Mouse (Mus musculus) midbrain, embryonic 11.5 days (tissue): ENCODE results near the gene Acsf2. TPM values are rescaled to one million over a fixed set of nuclear protein-coding genes. Genes with fewer than 3 reads are reported as not detected.

Source experiments
- ATAC-seq: fragments of 200-750 bp; cut with Nextera tagmentation; 2 replicates; pipeline ENCODE4 v1.8.0; 2017; ENCODE audit warnings: moderate TSS enrichment, moderate library complexity; ENCODE audit not compliant: low FRiP score
- DNase-seq: peaks from one replicate; pipeline ENCODE4 v3.0.0; 2015; ENCODE audit warnings: low spot score; ENCODE audit errors: missing footprints
- H3K27ac ChIP-seq: fragments of 300-500 bp; sonication (generic); 2 replicates; pipeline ENCODE4 v1.5.1; 2014; ENCODE audit warnings: low read depth, low read length
- H3K27me3 ChIP-seq: fragments of 300-500 bp; sonication (generic); 2 replicates; pipeline ENCODE4 v1.6.1; 2014; ENCODE audit warnings: mild to moderate bottlenecking, low read length, moderate library complexity, mixed read lengths; ENCODE audit not compliant: control insufficient read depth, insufficient read depth
- H3K36me3 ChIP-seq: fragments of 300-500 bp; sonication (generic); 2 replicates; pipeline ENCODE4 v1.6.1; 2014; ENCODE audit warnings: mild to moderate bottlenecking, low read length, moderate library complexity, mixed read lengths; ENCODE audit not compliant: control insufficient read depth, insufficient read depth
- H3K4me1 ChIP-seq: fragments of 300-500 bp; sonication (generic); 2 replicates; pipeline ENCODE4 v1.6.1; 2014; ENCODE audit warnings: low read length; ENCODE audit not compliant: control insufficient read depth, insufficient read depth
- H3K4me2 ChIP-seq: fragments of 300-500 bp; sonication (generic); 2 replicates; pipeline ENCODE4 v1.6.1; 2014; ENCODE audit warnings: mild to moderate bottlenecking, moderate library complexity
- H3K4me3 ChIP-seq: fragments of 300-500 bp; sonication (generic); 2 replicates; pipeline ENCODE4 v1.5.1; 2014; ENCODE audit warnings: low read depth, low read length
- H3K9ac ChIP-seq: fragments of 300-500 bp; sonication (generic); 2 replicates; pipeline ENCODE4 v1.6.1; 2014; ENCODE audit warnings: low read length
- H3K9me3 ChIP-seq: fragments of 300-500 bp; sonication (generic); 2 replicates; pipeline ENCODE4 v1.6.1; 2016; ENCODE audit warnings: low read length; ENCODE audit not compliant: control insufficient read depth
- WGBS: fragments of 180-500 bp; shearing (Covaris S2); extraction: QIAGEN DNeasy Blood & Tissue Kit; methylation state at CpG from one replicate; pipeline ENCODE4 v1.1.7; 2014; 5-methylcytosine and 5-hydroxymethylcytosine counted together
- polyA plus RNA-seq: library from polyadenylated mRNA; unstranded; fragments of >200 nt; fragmentation: Nextera tagmentation; extraction: Ambion mirVana; gene quantifications from 2 replicates; pipeline ENCODE4 v1.2.1, GENCODE M21; 2014

Gene Acsf2
- polyA plus RNA-seq, 1 experiment from 2014 or later: 4.9 TPM

GRCm38 (mm10) chr11:94580111-94580740 is 21.4 kb downstream of the Acsf2 start:
- ATAC-seq: no peak
- H3K9me3 ChIP-seq: no peaks in the 10 kb centered on the region
- H3K27ac ChIP-seq: no peak overlapping the region
- H3K4me3 ChIP-seq: no peak overlapping the region
- no peak overlapping the region for H3K9ac ChIP-seq
- no peak for DNase-seq
- no peaks in the 10 kb centered on the region for H3K27me3 ChIP-seq
- H3K36me3 ChIP-seq: no peaks in the 10 kb centered on the region
- 91% methylated on average over 5 of the region's 5 CpGs for WGBS
- no peaks in the 10 kb centered on the region for H3K4me1 ChIP-seq
- no peak overlapping the region for H3K4me2 ChIP-seq

GRCm38 (mm10) chr11:94576361-94576760 is 25.3 kb downstream of the Acsf2 start:
- no peak overlapping the region for H3K27ac ChIP-seq
- 87% methylated on average over 9 of the region's 9 CpGs for WGBS
- H3K9me3 ChIP-seq: no peaks in the 10 kb centered on the region
- H3K36me3 ChIP-seq: no peaks in the 10 kb centered on the region
- ATAC-seq (no peak), DNase-seq (no peak)
- no peaks in the 10 kb centered on the region for H3K4me1 ChIP-seq
- H3K9ac ChIP-seq: no peak overlapping the region
- H3K4me3 ChIP-seq: no peak overlapping the region
- no peak overlapping the region for H3K4me2 ChIP-seq
- no peaks in the 10 kb centered on the region for H3K27me3 ChIP-seq

- H3K9me3 ChIP-seq: no peaks in the 10 kb centered on the region
- no peak overlapping the region for H3K4me3 ChIP-seq
- H3K27ac ChIP-seq: no peak overlapping the region
- no peaks in the 10 kb centered on the region for H3K36me3 ChIP-seq
- H3K27me3 ChIP-seq: no peaks in the 10 kb centered on the region
- no peaks in the 10 kb centered on the region for H3K4me1 ChIP-seq
- ATAC-seq (no peak), DNase-seq (no peak)
- 71% methylated on average over 2 of the region's 2 CpGs for WGBS
- no peak overlapping the region for H3K9ac ChIP-seq
- no peak overlapping the region for H3K4me2 ChIP-seq
Measured at GRCm38 (mm10) chr11:94575036-94575435, 26.6 kb downstream of the Acsf2 start.

GRCm38 (mm10) chr11:94574560-94574959 is 27.1 kb downstream of the Acsf2 start:
- H3K36me3 ChIP-seq: no peaks in the 10 kb centered on the region
- no peak overlapping the region for H3K9ac ChIP-seq
- H3K27me3 ChIP-seq: no peaks in the 10 kb centered on the region
- 24% methylated on average over 7 of the region's 7 CpGs for WGBS
- no peak overlapping the region for H3K27ac ChIP-seq
- ATAC-seq (no peak), DNase-seq (no peak)
- H3K9me3 ChIP-seq: no peaks in the 10 kb centered on the region
- H3K4me1 ChIP-seq: no peaks in the 10 kb centered on the region
- H3K4me3 ChIP-seq: no peak overlapping the region
- H3K4me2 ChIP-seq: no peak overlapping the region

GRCm38 (mm10) chr11:94571850-94572249 is 29.8 kb downstream of the Acsf2 start:
- 93% methylated on average over 1 of the region's 1 CpGs for WGBS
- DNase-seq: no peak

GRCm38 (mm10) chr11:94570612-94571011 is 31.1 kb downstream of the Acsf2 start:
- Histone ChIP-seq H3K4me3 (no peak overlapping the region), H3K27ac (no peak overlapping the region), H3K27me3 (peaks cover 6% of the 10 kb centered on the region), H3K9me3 (no peaks in the 10 kb centered on the region), H3K9ac (no peak overlapping the region), H3K4me1 (no peaks in the 10 kb centered on the region), H3K4me2 (no peak overlapping the region), H3K36me3 (no peaks in the 10 kb centered on the region)
- DNase-seq (no peak), ATAC-seq (no peak)
- 71% methylated on average over 9 of the region's 9 CpGs for WGBS

More at GRCm38 (mm10) chr11:94571850-94572249, 29.8 kb downstream of the Acsf2 start:
- ATAC-seq: no peak
- no peak overlapping the region for H3K4me3 ChIP-seq
- H3K27me3 ChIP-seq: no peaks in the 10 kb centered on the region
- no peaks in the 10 kb centered on the region for H3K36me3 ChIP-seq
- H3K9me3 ChIP-seq: no peaks in the 10 kb centered on the region
- no peak overlapping the region for H3K27ac ChIP-seq
- no peak overlapping the region for H3K9ac ChIP-seq
- H3K4me1 ChIP-seq: no peaks in the 10 kb centered on the region
- no peak overlapping the region for H3K4me2 ChIP-seq

- peaks cover 4% of the 10 kb centered on the region; the same call in 1 of the 2 replicates for H3K4me1 ChIP-seq
- 94% methylated on average over 7 of the region's 7 CpGs for WGBS
- H3K27me3 ChIP-seq: peaks cover 21% of the 10 kb centered on the region
- no peak overlapping the region for H3K4me2 ChIP-seq
- no peak overlapping the region for H3K9ac ChIP-seq
- no peak for DNase-seq
- H3K36me3 ChIP-seq: no peaks in the 10 kb centered on the region
- no peak overlapping the region for H3K4me3 ChIP-seq
- no peak for ATAC-seq
- H3K27ac ChIP-seq: no peak overlapping the region
- no peaks in the 10 kb centered on the region for H3K9me3 ChIP-seq
Measured at GRCm38 (mm10) chr11:94567326-94567725, 34.3 kb downstream of the Acsf2 start.

- Histone ChIP-seq H3K27me3 (peaks cover 21% of the 10 kb centered on the region), H3K4me1 (peaks cover 4% of the 10 kb centered on the region; the same call in 1 of the 2 replicates), H3K9me3 (no peaks in the 10 kb centered on the region), H3K9ac (no peak overlapping the region), H3K27ac (no peak overlapping the region), H3K36me3 (no peaks in the 10 kb centered on the region), H3K4me3 (no peak overlapping the region), H3K4me2 (no peak overlapping the region)
- no peak for ATAC-seq
- no peak for DNase-seq
- WGBS: 78% methylated on average over 6 of the region's 6 CpGs
Measured at GRCm38 (mm10) chr11:94566534-94566933, 35.1 kb downstream of the Acsf2 start.

GRCm38 (mm10) chr11:94565151-94565479 is 36.6 kb downstream of the Acsf2 start:
- H3K9ac ChIP-seq: peak overlapping the region; percentile 46; the same call in 1 of the 2 replicates
- no peaks in the 10 kb centered on the region for H3K9me3 ChIP-seq
- no peak for DNase-seq
- peak overlapping the region; percentile 42 for H3K4me2 ChIP-seq
- peaks cover 21% of the 10 kb centered on the region for H3K27me3 ChIP-seq
- H3K36me3 ChIP-seq: no peaks in the 10 kb centered on the region
- H3K27ac ChIP-seq: no peak overlapping the region
- ATAC-seq: no peak
- 15% methylated on average over 16 of the region's 16 CpGs for WGBS
- H3K4me1 ChIP-seq: peaks cover 4% of the 10 kb centered on the region; the same call in 1 of the 2 replicates
- H3K4me3 ChIP-seq: peak overlapping the region; percentile 9; the same call in 1 of the 2 replicates
